Mouse (Mus musculus) forebrain, embryonic 13.5 days (tissue): Measurements from ENCODE around the gene Irs2. TPM values are rescaled to one million over a fixed set of nuclear protein-coding genes. Genes with fewer than 3 reads are reported as not detected.
A peak's percentile ranks its signal among the peaks of the same experiment; 100 is the strongest.

Source experiments
- ATAC-seq: fragments of 200-750 bp; cut with Nextera tagmentation; 2 replicates; pipeline ENCODE4 v1.8.0; 2017
- H3K27ac ChIP-seq: fragments of 300-500 bp; sonication (generic); 2 replicates; pipeline ENCODE4 v1.5.1; 2015; ENCODE audit warnings: inconsistent platforms, mild to moderate bottlenecking, moderate library complexity
- H3K27me3 ChIP-seq: fragments of 300-500 bp; sonication (generic); 2 replicates; pipeline ENCODE4 v1.6.1; 2015; ENCODE audit warnings: mild to moderate bottlenecking, inconsistent platforms
- H3K36me3 ChIP-seq: fragments of 300-500 bp; sonication (generic); 2 replicates; pipeline ENCODE4 v1.6.1; 2015; ENCODE audit warnings: mild to moderate bottlenecking, inconsistent platforms; ENCODE audit not compliant: poor library complexity, severe bottlenecking
- H3K4me1 ChIP-seq: fragments of 300-500 bp; sonication (generic); 2 replicates; pipeline ENCODE4 v1.6.1; 2015; ENCODE audit warnings: inconsistent platforms
- H3K4me2 ChIP-seq: fragments of 300-500 bp; sonication (generic); 2 replicates; pipeline ENCODE4 v1.6.1; 2015; ENCODE audit warnings: inconsistent platforms, mild to moderate bottlenecking, moderate library complexity
- H3K4me3 ChIP-seq: fragments of 300-500 bp; sonication (generic); 2 replicates; pipeline ENCODE4 v1.5.1; 2015; ENCODE audit warnings: mild to moderate bottlenecking, inconsistent platforms
- H3K9ac ChIP-seq: fragments of 300-500 bp; sonication (generic); 2 replicates; pipeline ENCODE4 v1.6.1; 2015; ENCODE audit warnings: mild to moderate bottlenecking, inconsistent platforms
- H3K9me3 ChIP-seq: fragments of 300-500 bp; sonication (generic); replicated peaks from 2 replicates; pipeline ENCODE4 v1.6.1; 2016; ENCODE audit warnings: inconsistent platforms
- WGBS: fragments of 180-500 bp; shearing (Covaris S2); methylation state at CpG from one replicate; pipeline ENCODE4 v1.1.7; 2015; 5-methylcytosine and 5-hydroxymethylcytosine counted together
- polyA plus RNA-seq: library from polyadenylated mRNA; unstranded; fragments of >200 nt; fragmentation: Nextera tagmentation; extraction: Ambion mirVana; gene quantifications from 2 replicates; pipeline ENCODE4 v1.2.1, GENCODE M21; 2015

Irs2 gene
- polyA plus RNA-seq, 1 experiment from 2014 or later, result 4.5 TPM

GRCm38 (mm10) chr8:10995756-10996155 lies 12.5 kb downstream of the Irs2 start:
- Histone ChIP-seq H3K4me2 (no peak overlapping the region), H3K27me3 (no peaks in the 10 kb centered on the region), H3K9ac (no peak overlapping the region), H3K36me3 (peaks cover 11% of the 10 kb centered on the region; the same call in 1 of the 2 replicates), H3K4me3 (no peak overlapping the region), H3K4me1 (peaks cover 62% of the 10 kb centered on the region), H3K27ac (no peak overlapping the region), H3K9me3 (no peaks in the 10 kb centered on the region)
- WGBS, result 74% methylated on average over 2 of the region's 2 CpGs
- ATAC-seq, result no peak

DNA sequence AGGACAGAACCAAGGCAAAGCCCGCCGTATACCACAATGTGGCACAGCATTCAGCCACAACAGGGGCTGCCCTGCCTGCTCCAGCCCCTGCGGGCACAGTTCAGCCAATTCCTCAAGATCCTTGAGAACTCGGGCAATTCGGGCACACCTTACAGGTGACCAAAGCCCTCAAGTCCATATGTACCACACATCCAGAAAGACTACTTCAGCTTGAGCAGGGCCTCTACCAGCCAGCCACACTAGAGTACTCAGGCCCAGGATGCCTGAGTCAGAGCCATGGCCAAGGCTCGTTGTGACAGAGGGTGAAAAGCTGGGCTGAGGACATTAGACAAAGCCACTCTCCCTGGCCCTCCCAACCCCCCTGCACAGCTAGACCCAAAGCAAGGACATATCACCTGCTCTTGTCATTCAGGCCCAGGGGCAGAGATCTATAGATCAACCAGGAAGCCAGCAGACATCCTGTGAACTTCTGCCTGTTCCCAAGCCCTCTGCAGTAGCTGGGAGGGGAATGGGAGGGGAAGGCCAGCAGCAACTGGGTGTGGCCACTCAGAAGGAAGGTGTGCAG lies 13.8 kb downstream of the Irs2 start:
- no peak overlapping the region for H3K4me3 ChIP-seq
- no peaks in the 10 kb centered on the region for H3K27me3 ChIP-seq
- H3K4me2 ChIP-seq, result no peak overlapping the region
- H3K9me3 ChIP-seq, result no peaks in the 10 kb centered on the region
- 91% methylated on average over 6 of the region's 6 CpGs for WGBS
- H3K27ac ChIP-seq, result no peak overlapping the region
- H3K9ac ChIP-seq, result no peak overlapping the region
- no peak for ATAC-seq
- H3K4me1 ChIP-seq, result peaks cover 62% of the 10 kb centered on the region
- peaks cover 11% of the 10 kb centered on the region; the same call in 1 of the 2 replicates for H3K36me3 ChIP-seq

DNA sequence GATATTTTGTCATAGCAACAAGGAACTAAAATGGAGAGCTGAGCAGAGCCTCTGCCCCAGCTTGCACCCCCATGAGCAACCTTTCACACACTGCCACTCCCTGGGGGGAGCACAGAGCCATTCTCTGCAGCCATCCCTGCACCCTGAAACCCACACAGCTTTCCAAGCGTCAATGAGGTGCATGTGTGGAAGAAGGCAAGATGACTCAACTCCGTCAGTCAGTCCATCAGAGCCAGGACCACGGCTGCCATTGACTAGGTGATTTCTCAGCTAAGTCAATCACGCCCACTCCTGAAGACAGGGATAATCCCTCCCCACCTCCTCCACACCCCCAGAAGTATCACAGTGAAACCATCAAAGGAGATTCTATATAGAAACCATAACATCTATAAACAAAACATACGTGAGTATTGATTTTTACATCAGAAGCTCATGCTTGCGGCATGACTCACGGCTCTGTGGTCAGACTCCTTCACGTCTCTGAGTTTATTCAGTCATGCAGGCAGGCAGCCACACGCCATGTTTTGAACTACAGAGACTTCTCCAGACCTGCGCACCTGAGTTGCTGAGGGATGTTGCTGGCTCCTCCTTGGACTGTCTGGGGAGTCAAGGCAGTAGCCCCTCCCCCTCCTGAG lies 14.6 kb downstream of the Irs2 start:
- Histone ChIP-seq H3K4me2 (no peak overlapping the region), H3K9me3 (no peaks in the 10 kb centered on the region), H3K27me3 (no peaks in the 10 kb centered on the region), H3K9ac (no peak overlapping the region), H3K4me1 (peaks cover 66% of the 10 kb centered on the region), H3K4me3 (no peak overlapping the region), H3K27ac (no peak overlapping the region), H3K36me3 (peaks cover 11% of the 10 kb centered on the region; the same call in 1 of the 2 replicates)
- no peak for ATAC-seq
- 97% methylated on average over 10 of the region's 10 CpGs for WGBS

- no peaks in the 10 kb centered on the region for H3K9me3 ChIP-seq
- 50% methylated on average over 8 of the region's 8 CpGs for WGBS
Measured at GRCm38 (mm10) chr8:10992081-10992480, 16.2 kb downstream of the Irs2 start.

GRCm38 (mm10) chr8:10991323-10991722 lies 16.9 kb downstream of the Irs2 start:
- H3K9ac ChIP-seq, result no peak overlapping the region
- 0 out of 2 replicates have a peak, but pooled peaks cover 3% of the 10 kb centered on the region for H3K9me3 ChIP-seq
- peaks cover 17% of the 10 kb centered on the region for H3K36me3 ChIP-seq
- H3K4me3 ChIP-seq, result no peak overlapping the region
- peaks cover 46% of the 10 kb centered on the region for H3K4me1 ChIP-seq
- H3K27me3 ChIP-seq, result no peaks in the 10 kb centered on the region
- no peak for ATAC-seq
- WGBS, result 51% methylated on average over 2 of the region's 2 CpGs
- peak overlapping the region; percentile 71 for H3K27ac ChIP-seq
- peak overlapping the region; percentile 18 for H3K4me2 ChIP-seq

More at GRCm38 (mm10) chr8:10992081-10992480, 16.2 kb downstream of the Irs2 start:
- Histone ChIP-seq H3K9ac (no peak overlapping the region), H3K27me3 (no peaks in the 10 kb centered on the region), H3K36me3 (peaks cover 9% of the 10 kb centered on the region), H3K4me1 (peaks cover 53% of the 10 kb centered on the region), H3K27ac (0 out of 2 replicates have a peak overlapping the region, but pooled peaks have one; percentile 40), H3K4me3 (no peak overlapping the region), H3K4me2 (no peak overlapping the region)
- ATAC-seq, result no peak

- Histone ChIP-seq H3K27me3 (no peaks in the 10 kb centered on the region), H3K9me3 (0 out of 2 replicates have a peak, but pooled peaks cover 4% of the 10 kb centered on the region), H3K27ac (peak overlapping the region; percentile 71), H3K36me3 (peaks cover 24% of the 10 kb centered on the region), H3K4me1 (peaks cover 46% of the 10 kb centered on the region), H3K4me2 (peak overlapping the region; percentile 18), H3K9ac (no peak overlapping the region), H3K4me3 (no peak overlapping the region)
- ATAC-seq, result peak; percentile 31; the same call in 1 of the 2 replicates
- 7% methylated on average over 10 of the region's 10 CpGs for WGBS
Measured at GRCm38 (mm10) chr8:10990421-10991110, 17.7 kb downstream of the Irs2 start.

DNA sequence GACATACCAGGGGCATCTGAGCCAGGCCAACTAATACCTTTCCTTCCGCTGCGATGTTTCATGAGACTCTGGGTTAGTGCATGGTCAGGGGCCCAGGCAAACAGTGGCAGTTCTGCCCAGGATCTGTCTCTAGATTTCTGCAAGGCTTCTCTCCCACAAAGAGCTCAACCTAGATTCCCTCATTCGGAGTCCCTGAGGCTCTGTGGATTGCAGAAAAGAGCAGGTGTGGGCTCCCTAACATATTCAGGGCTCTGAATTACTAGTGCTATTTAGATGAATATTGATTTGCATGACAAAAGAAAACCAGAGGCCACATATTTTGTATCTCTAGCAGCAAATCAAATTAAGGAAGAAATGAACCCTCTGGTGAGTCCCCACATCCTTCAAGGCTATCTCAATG lies 18.3 kb downstream of the Irs2 start:
- H3K9ac ChIP-seq, result no peak overlapping the region
- H3K27ac ChIP-seq, result peak overlapping the region; percentile 68
- ATAC-seq, result peak; percentile 76
- no peak overlapping the region for H3K4me3 ChIP-seq
- peak overlapping the region; percentile 26 for H3K4me2 ChIP-seq
- H3K27me3 ChIP-seq, result no peaks in the 10 kb centered on the region
- 0 out of 2 replicates have a peak, but pooled peaks cover 4% of the 10 kb centered on the region for H3K9me3 ChIP-seq
- WGBS, result 25% methylated on average over 3 of the region's 3 CpGs
- peaks cover 46% of the 10 kb centered on the region for H3K4me1 ChIP-seq
- peaks cover 29% of the 10 kb centered on the region for H3K36me3 ChIP-seq

DNA sequence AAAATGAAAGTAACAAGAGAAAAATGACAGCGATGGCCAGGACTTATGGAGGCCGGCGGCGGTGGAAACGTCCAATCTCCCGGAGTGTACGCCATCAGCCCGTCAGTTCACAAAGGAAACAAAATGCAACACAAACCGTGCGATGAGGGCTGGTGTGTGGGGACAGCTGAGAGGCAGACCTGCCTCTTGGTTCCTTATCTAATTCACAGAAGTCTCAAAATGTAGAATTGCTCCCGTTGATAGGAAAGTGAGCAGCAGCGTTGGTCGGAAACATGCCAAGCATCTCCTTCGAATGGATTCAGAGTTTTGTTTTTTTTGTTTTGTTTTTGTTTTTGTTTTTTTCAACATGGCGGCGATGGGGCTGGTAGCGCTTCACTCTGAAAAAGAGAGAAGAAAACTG lies 21.6 kb downstream of the Irs2 start:
- 94% methylated on average over 17 of the region's 17 CpGs for WGBS
- H3K4me2 ChIP-seq, result no peak overlapping the region

DNA sequence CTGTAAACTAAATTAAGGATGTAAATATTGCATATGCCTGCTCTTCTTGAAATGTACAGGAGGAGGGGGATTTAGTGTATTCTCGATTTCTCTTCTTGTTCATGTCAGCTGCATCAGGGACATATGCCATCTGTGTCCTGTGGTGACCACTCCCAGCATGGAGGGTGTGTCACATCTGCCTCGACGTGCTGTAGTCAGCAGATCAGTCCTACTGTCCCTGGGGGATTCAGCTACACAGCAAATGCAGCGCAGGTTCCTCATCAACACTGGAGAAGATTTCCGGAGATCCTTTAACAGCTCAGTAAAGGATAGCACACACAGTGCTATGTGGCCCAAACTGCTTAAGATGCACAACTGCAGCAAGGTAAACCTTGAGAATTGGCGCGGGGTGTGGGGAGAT lies 23.2 kb downstream of the Irs2 start:
- H3K36me3 ChIP-seq, result peaks cover 28% of the 10 kb centered on the region
- WGBS, result 87% methylated on average over 7 of the region's 7 CpGs
- no peak for ATAC-seq
- peaks cover 14% of the 10 kb centered on the region for H3K4me1 ChIP-seq
- no peak overlapping the region for H3K9ac ChIP-seq
- no peak overlapping the region for H3K4me2 ChIP-seq
- no peak overlapping the region for H3K4me3 ChIP-seq
- H3K27me3 ChIP-seq, result no peaks in the 10 kb centered on the region
- H3K27ac ChIP-seq, result no peak overlapping the region
- H3K9me3 ChIP-seq, result 0 out of 2 replicates have a peak, but pooled peaks cover 4% of the 10 kb centered on the region

More for the DNA sequence above, 21.6 kb downstream of the Irs2 start:
- H3K9ac ChIP-seq, result no peak overlapping the region
- peaks cover 28% of the 10 kb centered on the region for H3K36me3 ChIP-seq
- no peak for ATAC-seq
- no peaks in the 10 kb centered on the region for H3K27me3 ChIP-seq
- no peak overlapping the region for H3K27ac ChIP-seq
- H3K9me3 ChIP-seq, result 0 out of 2 replicates have a peak, but pooled peaks cover 4% of the 10 kb centered on the region
- peaks cover 30% of the 10 kb centered on the region for H3K4me1 ChIP-seq
- H3K4me3 ChIP-seq, result no peak overlapping the region

DNA sequence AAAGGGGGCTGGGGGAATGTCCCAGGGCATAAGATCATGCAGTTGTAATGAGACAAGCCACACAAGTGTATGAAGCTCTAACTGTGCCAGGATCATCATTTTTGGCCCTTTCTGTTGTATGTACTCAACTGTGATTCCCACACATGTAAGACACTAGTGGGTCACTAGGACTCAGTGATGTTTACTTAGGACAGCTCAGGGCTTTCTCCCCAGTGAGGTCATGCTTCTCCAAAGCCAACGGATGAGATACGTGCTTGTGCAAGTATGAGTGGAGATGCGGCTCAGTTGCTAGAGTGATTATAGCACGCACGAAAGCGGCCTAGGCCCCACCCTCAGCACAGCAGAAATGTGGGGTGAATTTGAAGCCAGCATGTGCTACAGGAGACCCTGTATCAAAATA lies 27.4 kb downstream of the Irs2 start:
- Histone ChIP-seq H3K4me3 (no peak overlapping the region), H3K27ac (no peak overlapping the region), H3K4me2 (no peak overlapping the region), H3K36me3 (peaks cover 14% of the 10 kb centered on the region), H3K4me1 (peaks cover 24% of the 10 kb centered on the region), H3K27me3 (no peaks in the 10 kb centered on the region), H3K9ac (no peak overlapping the region), H3K9me3 (no peaks in the 10 kb centered on the region)
- WGBS, result 96% methylated on average over 6 of the region's 6 CpGs
- no peak for ATAC-seq

DNA sequence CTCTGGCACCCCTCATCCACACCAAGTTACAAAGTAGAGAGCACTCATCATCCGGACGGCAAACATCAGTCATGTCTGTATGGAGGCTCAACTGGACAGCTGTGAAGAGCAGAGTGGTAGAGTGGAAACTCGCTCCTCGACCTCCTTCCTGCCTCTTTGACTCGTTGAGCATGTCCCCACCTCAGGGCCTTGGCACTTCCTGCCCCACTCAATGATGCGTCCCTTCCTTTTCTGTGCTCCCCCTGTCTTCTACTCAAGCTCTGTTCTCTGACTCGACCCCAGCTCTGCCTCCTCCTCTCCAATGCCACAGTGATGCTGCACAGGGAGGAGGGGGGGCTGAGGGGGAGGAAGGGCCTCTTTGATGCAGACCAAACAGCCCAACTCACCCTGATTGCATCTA lies 28.3 kb downstream of the Irs2 start:
- WGBS, result 63% methylated on average over 7 of the region's 7 CpGs
- Histone ChIP-seq H3K9me3 (no peaks in the 10 kb centered on the region), H3K4me1 (peaks cover 24% of the 10 kb centered on the region), H3K4me2 (no peak overlapping the region), H3K4me3 (no peak overlapping the region), H3K27ac (no peak overlapping the region), H3K9ac (no peak overlapping the region), H3K27me3 (no peaks in the 10 kb centered on the region), H3K36me3 (peaks cover 7% of the 10 kb centered on the region)
- ATAC-seq, result no peak

- Histone ChIP-seq H3K9me3 (no peaks in the 10 kb centered on the region), H3K27ac (no peak overlapping the region), H3K9ac (no peak overlapping the region), H3K4me3 (no peak overlapping the region), H3K27me3 (no peaks in the 10 kb centered on the region), H3K4me1 (peaks cover 31% of the 10 kb centered on the region), H3K4me2 (no peak overlapping the region), H3K36me3 (0 out of 2 replicates have a peak, but pooled peaks cover 2% of the 10 kb centered on the region)
- ATAC-seq, result 0 out of 2 replicates have a peak, but pooled peaks have one; percentile 25
- 40% methylated on average over 11 of the region's 11 CpGs for WGBS
Measured at GRCm38 (mm10) chr8:10979196-10979794, 29.0 kb downstream of the Irs2 start.
